Mouse (Mus musculus): Measurements from ENCODE around the gene Tubgcp6.

DNA sequence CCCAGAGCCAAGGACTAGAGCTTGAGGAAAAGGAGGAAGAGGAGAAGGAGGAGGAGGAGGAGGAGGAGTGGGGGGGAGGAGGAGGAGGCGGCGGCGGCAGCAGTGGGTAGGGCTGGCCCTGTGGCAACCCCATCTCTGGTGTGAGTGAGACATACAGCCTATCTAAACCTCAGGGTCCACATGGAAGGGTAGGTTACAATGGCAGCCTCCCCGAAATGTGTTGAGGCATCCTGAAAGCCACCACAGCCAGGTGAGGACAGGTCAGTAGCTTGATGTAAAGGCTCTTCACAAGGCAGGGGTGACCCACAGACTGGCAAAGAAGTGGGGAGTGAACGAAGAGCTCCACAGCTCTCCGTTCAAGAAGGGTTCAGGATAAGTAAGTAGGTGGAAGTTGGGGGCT, 15.6 kb upstream of the Tubgcp6 start:
- TF ChIP-seq POLR2A (IDR thresholded peaks at IDR 0.05; ENCODE audit: insufficient read depth, low read length) (no peak), EP300 (IDR thresholded peaks at IDR 0.05; ENCODE audit: insufficient read depth, low read depth, low read length) (no peak), CTCF (IDR thresholded peaks at IDR 0.05; ENCODE audit: low read depth, low read length) (no peak)

Measured in ES-Bruce4 (cell line).